Mouse (Mus musculus) right cerebral cortex, postnatal 10 days (tissue): ENCODE measurements around the gene Tpst1.

Source experiments
- DNase-seq, 2 experiments: peaks; one replicate each; pipeline ENCODE4 v3.0.0; 2021; ENCODE audit warnings: low spot score in 2 of 2

The Tpst1 gene

GRCm38 (mm10) chr5:130052510-130052909, 20.6 kb upstream of the Tpst1 start:
- peak in 1 of 2 experiments; percentile 46 for DNase-seq

DNA sequence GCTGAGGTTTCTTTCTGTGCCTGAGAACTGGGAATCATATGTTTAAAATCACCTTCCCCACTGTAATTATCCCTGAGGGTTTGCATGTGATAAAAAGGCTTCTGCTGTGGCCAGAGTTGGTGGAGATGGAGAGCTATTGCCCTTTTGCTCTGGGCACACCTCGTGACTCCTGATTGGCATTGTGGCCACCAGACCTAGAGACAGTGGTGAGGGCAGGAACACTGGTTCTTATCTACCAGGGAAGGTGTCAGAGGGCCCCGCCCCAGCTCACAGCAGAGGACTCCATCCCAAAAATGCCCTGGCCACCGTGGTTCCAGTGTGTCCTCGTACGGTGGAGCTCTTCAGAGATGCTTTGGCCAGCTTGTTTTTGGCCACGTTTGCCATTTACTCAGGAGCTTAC, 20.2 kb upstream of the Tpst1 start:
- DNase-seq = no peak

GRCm38 (mm10) chr5:130055688-130056087, 17.4 kb upstream of the Tpst1 start:
- no peak for DNase-seq

DNA sequence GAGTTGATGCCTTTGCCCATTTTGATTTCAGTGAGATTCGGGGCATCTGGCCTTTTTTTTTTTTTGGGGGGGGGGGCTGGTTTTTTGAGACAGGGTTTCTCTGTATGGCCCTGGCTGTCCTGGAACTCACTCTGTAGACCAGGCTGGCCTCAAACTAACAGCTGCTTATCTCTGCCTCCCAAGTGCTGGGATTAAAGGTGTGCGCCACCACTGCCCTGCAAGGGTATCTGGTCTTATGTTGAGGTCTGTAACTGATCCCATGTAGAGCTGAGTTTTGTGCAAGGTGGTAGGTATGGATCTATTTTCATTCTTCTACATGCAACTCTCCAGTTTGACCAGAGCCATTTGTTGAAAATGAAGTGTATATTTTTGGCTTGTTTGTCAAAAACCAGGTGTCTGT, 16.8 kb upstream of the Tpst1 start:
- DNase-seq = no peak

DNA sequence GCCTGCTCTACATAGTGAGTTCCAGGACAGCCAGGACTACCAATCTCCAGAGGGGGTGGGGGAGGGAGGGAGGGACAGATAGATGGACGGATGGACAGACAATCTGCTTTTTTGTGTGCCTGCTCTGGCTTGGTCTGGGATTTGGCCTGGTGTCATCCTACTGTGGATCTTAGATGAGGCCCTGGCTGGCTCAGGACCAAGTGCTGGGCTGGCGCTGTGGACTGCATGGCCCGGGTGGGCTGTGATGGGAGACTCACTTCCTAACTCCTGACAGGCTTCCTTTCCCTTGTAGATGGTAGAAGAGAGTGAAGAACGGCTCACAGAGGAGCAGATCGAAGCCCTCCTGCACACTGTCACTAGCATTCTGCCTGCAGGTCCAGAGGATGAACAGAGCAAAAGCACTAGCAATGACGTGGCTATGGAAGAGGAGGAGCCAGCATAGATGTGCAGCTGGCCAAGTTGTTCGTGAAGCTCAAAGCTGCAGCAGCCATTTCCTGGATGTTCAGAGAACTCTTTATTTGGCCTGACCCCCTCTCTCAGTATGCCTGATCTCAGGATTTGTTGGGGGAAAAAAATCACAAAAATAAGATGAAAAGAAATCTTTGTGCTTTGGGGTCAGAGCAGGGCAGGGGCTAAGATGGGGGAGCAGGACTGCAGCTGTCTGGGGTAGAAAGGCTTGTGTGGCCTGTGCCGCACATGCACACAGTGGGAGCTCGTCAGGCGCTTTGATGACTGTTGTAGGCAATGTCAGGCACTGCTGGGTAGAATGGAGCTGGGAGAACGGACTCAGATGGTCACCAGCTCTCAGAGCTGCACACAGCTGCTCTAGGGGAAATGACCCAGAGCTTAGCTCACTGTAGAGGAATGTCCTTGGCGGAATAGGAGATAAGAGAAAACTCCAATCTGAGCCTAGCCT, 13.5 kb upstream of the Tpst1 start:
- DNase-seq = no peak

GRCm38 (mm10) chr5:130060329-130060665, 12.8 kb upstream of the Tpst1 start:
- DNase-seq = no peak

GRCm38 (mm10) chr5:130062096-130062495, 11.0 kb upstream of the Tpst1 start:
- DNase-seq = no peak

- DNase-seq = no peak
Observed at GRCm38 (mm10) chr5:130063760-130064159, 9.4 kb upstream of the Tpst1 start.

DNA sequence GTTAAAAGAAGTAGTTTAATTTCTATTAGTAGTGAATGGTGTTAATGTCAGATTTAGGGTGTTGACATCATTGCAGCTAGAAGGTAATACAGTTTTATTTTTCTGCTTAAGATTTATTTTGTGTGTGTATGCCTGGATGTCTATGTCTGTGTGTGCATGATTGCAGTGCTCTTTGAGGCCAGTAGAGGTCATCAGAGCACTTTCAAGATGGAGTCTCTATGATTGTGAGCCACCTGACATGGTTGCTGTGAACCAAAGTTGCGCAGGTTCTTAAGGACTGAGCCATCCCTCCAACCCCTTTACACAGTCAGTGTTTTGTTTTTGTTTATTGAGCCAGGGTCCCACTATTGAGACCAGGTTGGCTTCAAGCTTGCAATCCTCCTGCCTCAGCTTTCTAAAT, 7.5 kb upstream of the Tpst1 start:
- DNase-seq = no peak

GRCm38 (mm10) chr5:130067841-130068264, 5.3 kb upstream of the Tpst1 start:
- no peak for DNase-seq

GRCm38 (mm10) chr5:130074491-130074890, 1.4 kb downstream of the Tpst1 start:
- no peak for DNase-seq

- DNase-seq = no peak
Observed at GRCm38 (mm10) chr5:130076396-130076795, 3.3 kb downstream of the Tpst1 start.

GRCm38 (mm10) chr5:130078096-130078833, 5.1 kb downstream of the Tpst1 start:
- no peak for DNase-seq

- DNase-seq = no peak
Observed at GRCm38 (mm10) chr5:130078834-130079156, 5.7 kb downstream of the Tpst1 start.

- peak; percentile 95 to 96 for DNase-seq
Observed at GRCm38 (mm10) chr5:130079202-130080050, 6.3 kb downstream of the Tpst1 start.

GRCm38 (mm10) chr5:130080051-130080681, 7.0 kb downstream of the Tpst1 start:
- no peak for DNase-seq

DNA sequence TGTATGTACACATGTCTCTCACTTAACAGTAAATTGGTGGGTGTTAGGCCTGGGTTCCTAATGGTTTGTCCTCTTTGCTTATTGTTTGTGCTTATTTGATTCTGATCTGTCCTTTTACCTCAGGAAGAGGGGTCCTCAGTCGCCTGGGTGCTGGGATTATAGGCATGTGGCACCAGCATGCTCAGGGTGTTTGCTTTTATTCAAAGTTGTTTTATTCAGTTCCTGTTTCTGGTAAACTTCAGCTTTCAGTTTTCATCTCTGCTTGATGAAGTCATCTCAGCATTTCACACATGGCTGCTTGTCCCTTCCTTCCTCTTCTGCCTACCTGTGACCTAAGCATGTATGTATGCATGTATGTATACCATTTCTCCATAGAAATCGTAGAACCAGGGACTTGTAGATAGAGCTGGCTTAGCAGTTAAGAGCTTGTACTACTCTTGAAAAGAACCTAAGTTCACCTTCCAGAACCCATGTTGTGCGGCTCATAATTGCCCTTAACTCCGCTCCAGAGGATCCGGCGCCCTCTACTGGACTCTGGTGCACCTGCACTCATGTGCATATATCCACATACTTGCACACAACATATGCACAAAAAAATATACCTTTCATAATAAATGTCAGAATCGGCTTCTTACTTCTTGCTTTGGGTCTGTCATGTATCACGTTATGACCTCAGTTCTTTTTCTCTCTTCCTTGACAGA, 8.2 kb downstream of the Tpst1 start:
- DNase-seq = no peak

GRCm38 (mm10) chr5:130082431-130082830, 9.3 kb downstream of the Tpst1 start:
- no peak for DNase-seq

- no peak for DNase-seq
Observed at GRCm38 (mm10) chr5:130084271-130084670, 11.1 kb downstream of the Tpst1 start.

DNA sequence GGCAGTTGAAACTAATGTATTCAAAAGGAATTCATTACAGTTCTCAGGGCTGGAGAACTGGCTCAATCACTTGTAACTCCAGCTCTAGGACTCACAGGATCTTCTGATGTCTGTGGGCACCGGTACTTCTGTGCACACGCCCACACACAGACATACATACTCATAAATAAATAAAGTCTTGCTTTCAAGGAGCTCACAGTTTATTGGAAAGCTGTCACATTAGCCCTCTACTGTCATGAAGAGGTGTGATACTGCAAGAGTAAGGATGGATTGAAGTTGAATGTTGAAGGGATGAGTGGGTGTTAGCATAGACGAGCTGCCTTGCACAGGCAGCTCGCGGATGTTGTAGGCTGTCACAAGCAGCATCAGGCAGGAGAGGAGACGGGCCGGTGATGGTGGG, 14.9 kb downstream of the Tpst1 start:
- DNase-seq = no peak

DNA sequence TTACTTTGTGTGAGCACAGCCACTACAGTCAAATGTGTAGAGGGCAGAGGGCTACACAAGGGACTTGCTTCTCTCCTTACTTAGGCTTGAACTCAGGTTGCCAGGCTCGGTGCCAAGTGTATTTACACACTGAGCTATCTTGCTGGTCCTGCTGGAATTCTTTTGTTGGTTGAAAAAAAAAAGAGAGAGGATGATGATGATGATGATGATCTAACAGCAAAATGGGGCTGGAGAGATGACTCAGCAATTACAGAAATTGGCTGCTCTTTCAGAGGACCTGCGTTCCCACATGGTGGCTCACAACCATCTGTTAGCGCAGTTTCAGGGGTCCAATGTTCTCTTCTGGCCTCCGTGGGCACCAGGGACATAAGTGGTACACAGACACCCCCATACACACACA, 15.5 kb downstream of the Tpst1 start:
- no peak for DNase-seq
